Mouse (Mus musculus): ENCODE measurements at regions not wholly inside any gene's neighbourhood (a gene's known extent, or its start where the extent isn't known, plus 50 kb on each side); places are given as distances from the start of the nearest gene placed in this dataset.
A peak's percentile ranks its signal among the peaks of the same experiment; 100 is the strongest.

- DNase-seq (ENCODE audit: low read depth, low spot score): no peak
Observed at GRCm38 (mm10) chr3:46343508-46343907, 104.5 kb downstream of the Pabpc4l start.

- peak; percentile 10 for DNase-seq (ENCODE audit: low read depth, low spot score)
Observed at GRCm38 (mm10) chr3:46340648-46341280, 107.3 kb downstream of the Pabpc4l start.

DNA sequence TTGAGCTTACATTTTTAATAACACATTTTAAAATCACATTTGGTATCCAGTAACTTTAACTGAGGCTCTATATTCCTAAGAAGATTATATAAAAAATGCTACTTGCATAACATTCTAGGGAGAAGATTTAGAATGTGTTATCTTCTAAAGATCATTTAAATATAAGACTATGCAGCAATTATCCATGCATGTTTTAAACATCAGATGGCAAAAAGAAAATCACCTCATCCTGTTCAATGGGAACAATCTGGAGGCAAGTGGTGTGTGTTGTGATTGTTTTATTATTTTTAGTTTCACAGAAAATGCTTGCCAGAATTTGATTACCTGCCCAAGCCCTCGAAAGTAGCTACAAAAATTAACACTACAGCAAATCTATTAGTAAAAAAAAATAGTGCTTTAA is 113.5 kb downstream of the Pabpc4l start:
- peak; percentile 46 for DNase-seq (ENCODE audit: low read depth, low spot score)

GRCm38 (mm10) chr3:46324925-46325324 is 123.1 kb downstream of the Pabpc4l start:
- peak; percentile 41 for DNase-seq (ENCODE audit: low read depth, low spot score)

All from brain, adult 2 months (tissue).